Mouse (Mus musculus) limb, embryonic 10.5 days (tissue): ENCODE results near the gene Scn5a. TPM values are rescaled to one million over a fixed set of nuclear protein-coding genes. Genes with fewer than 3 reads are reported as not detected.

ENCODE experiments used
- DNase-seq: peaks from one replicate; pipeline ENCODE4 v3.0.0-alpha.2; 2017; ENCODE audit warnings: low spot score
- H3K27ac ChIP-seq: fragments of 300-500 bp; sonication (generic); 2 replicates; pipeline ENCODE4 v1.5.1; 2016; ENCODE audit warnings: mild to moderate bottlenecking
- H3K27me3 ChIP-seq: fragments of 300-500 bp; sonication (generic); 2 replicates; pipeline ENCODE4 v1.6.1; 2016; ENCODE audit warnings: low read depth, mild to moderate bottlenecking; ENCODE audit not compliant: poor library complexity, severe bottlenecking
- H3K36me3 ChIP-seq: fragments of 300-500 bp; sonication (generic); 2 replicates; pipeline ENCODE4 v1.6.1; 2016; ENCODE audit warnings: mild to moderate bottlenecking, moderate library complexity
- H3K4me1 ChIP-seq: fragments of 300-500 bp; sonication (generic); 2 replicates; pipeline ENCODE4 v1.6.1; 2016
- H3K4me3 ChIP-seq: fragments of 300-500 bp; sonication (generic); 2 replicates; pipeline ENCODE4 v1.5.1; 2016; ENCODE audit warnings: mild to moderate bottlenecking, moderate library complexity
- H3K9me3 ChIP-seq: fragments of 300-500 bp; sonication (generic); replicated peaks from 2 replicates; pipeline ENCODE4 v1.6.1; 2016; ENCODE audit warnings: mild to moderate bottlenecking
- WGBS: fragments of 180-500 bp; shearing (Covaris S2); methylation state at CpG from one replicate; pipeline ENCODE4 v1.1.7; 2016; 5-methylcytosine and 5-hydroxymethylcytosine counted together
- polyA plus RNA-seq: library from polyadenylated mRNA; unstranded; fragments of >200 nt; fragmentation: Nextera tagmentation; extraction: Ambion mirVana; gene quantifications from 2 replicates; pipeline ENCODE4 v1.2.1, GENCODE M21; 2016

The Scn5a gene
- 0.10 and 0.13 TPM in 2 replicates for polyA plus RNA-seq

GRCm38 (mm10) chr9:119578636-119579438 is at the start of gene Scn5a:
Gene Scn5a, minus strand, starts transcription at chr9:119579016.
- Histone ChIP-seq H3K4me3 (peak within 1 kb of the TSS; percentile 68), H3K27me3 (peaks cover 89% of the 10 kb centered on the region), H3K36me3 (no peaks in the 10 kb centered on the region), H3K9me3 (no peaks in the 10 kb centered on the region), H3K4me1 (peaks cover 20% of the 10 kb centered on the region), H3K27ac (peak within 1 kb of the TSS; percentile 32)
- WGBS = 1% methylated on average over 98 of the region's 99 CpGs
- peak; percentile 57 for DNase-seq

GRCm38 (mm10) chr9:119627227-119627626 is 48.4 kb upstream of the Scn5a start:
- DNase-seq = no peak
- Histone ChIP-seq H3K9me3 (no peaks in the 10 kb centered on the region), H3K27ac (no peak overlapping the region), H3K4me3 (no peak overlapping the region), H3K27me3 (0 out of 2 replicates have a peak, but pooled peaks cover 3% of the 10 kb centered on the region), H3K36me3 (no peaks in the 10 kb centered on the region), H3K4me1 (peaks cover 13% of the 10 kb centered on the region)
- 81% methylated on average over 6 of the region's 6 CpGs for WGBS

GRCm38 (mm10) chr9:119624151-119624550 is 45.3 kb upstream of the Scn5a start:
- 91% methylated on average over 4 of the region's 4 CpGs for WGBS
- Histone ChIP-seq H3K36me3 (no peaks in the 10 kb centered on the region), H3K4me1 (no peaks in the 10 kb centered on the region), H3K27me3 (no peaks in the 10 kb centered on the region), H3K9me3 (no peaks in the 10 kb centered on the region), H3K27ac (no peak overlapping the region), H3K4me3 (no peak overlapping the region)
- no peak for DNase-seq

- 82% methylated on average over 6 of the region's 6 CpGs for WGBS
- Histone ChIP-seq H3K4me1 (peaks cover 19% of the 10 kb centered on the region), H3K36me3 (no peaks in the 10 kb centered on the region), H3K4me3 (no peak overlapping the region), H3K27me3 (no peaks in the 10 kb centered on the region), H3K27ac (peak overlapping the region; percentile 46; the same call in 1 of the 2 replicates), H3K9me3 (no peaks in the 10 kb centered on the region)
- no peak for DNase-seq
Observed at GRCm38 (mm10) chr9:119614798-119615197, 36.0 kb upstream of the Scn5a start.

- no peaks in the 10 kb centered on the region for H3K9me3 ChIP-seq
Observed at GRCm38 (mm10) chr9:119610563-119611166, 31.8 kb upstream of the Scn5a start.

GRCm38 (mm10) chr9:119606906-119607305 is 28.1 kb upstream of the Scn5a start:
- Histone ChIP-seq H3K36me3 (no peaks in the 10 kb centered on the region), H3K27me3 (no peaks in the 10 kb centered on the region), H3K4me3 (no peak overlapping the region), H3K27ac (no peak overlapping the region), H3K9me3 (no peaks in the 10 kb centered on the region), H3K4me1 (peaks cover 9% of the 10 kb centered on the region)
- WGBS = 93% methylated on average over 5 of the region's 5 CpGs
- DNase-seq = no peak

More at GRCm38 (mm10) chr9:119610563-119611166, 31.8 kb upstream of the Scn5a start:
- Histone ChIP-seq H3K27ac (no peak overlapping the region), H3K4me3 (no peak overlapping the region), H3K4me1 (peaks cover 15% of the 10 kb centered on the region), H3K36me3 (no peaks in the 10 kb centered on the region), H3K27me3 (no peaks in the 10 kb centered on the region)
- no peak for DNase-seq
- WGBS = 90% methylated on average over 7 of the region's 7 CpGs

- DNase-seq = no peak
- Histone ChIP-seq H3K27ac (no peak overlapping the region), H3K4me1 (peaks cover 9% of the 10 kb centered on the region), H3K9me3 (no peaks in the 10 kb centered on the region), H3K36me3 (no peaks in the 10 kb centered on the region), H3K27me3 (no peaks in the 10 kb centered on the region), H3K4me3 (no peak overlapping the region)
- WGBS = 81% methylated on average over 8 of the region's 8 CpGs
Observed at GRCm38 (mm10) chr9:119604607-119605006, 25.8 kb upstream of the Scn5a start.

- no peak overlapping the region for H3K27ac ChIP-seq
- H3K9me3 ChIP-seq = no peaks in the 10 kb centered on the region
- 91% methylated on average over 10 of the region's 10 CpGs for WGBS
- no peak overlapping the region for H3K4me3 ChIP-seq
- no peak for DNase-seq
- H3K36me3 ChIP-seq = no peaks in the 10 kb centered on the region
- H3K4me1 ChIP-seq = no peaks in the 10 kb centered on the region
- no peaks in the 10 kb centered on the region for H3K27me3 ChIP-seq
Observed at GRCm38 (mm10) chr9:119598501-119598900, 19.7 kb upstream of the Scn5a start.

GRCm38 (mm10) chr9:119597332-119597731 is 18.5 kb upstream of the Scn5a start:
- H3K4me3 ChIP-seq = no peak overlapping the region
- no peaks in the 10 kb centered on the region for H3K36me3 ChIP-seq
- no peaks in the 10 kb centered on the region for H3K4me1 ChIP-seq
- H3K9me3 ChIP-seq = no peaks in the 10 kb centered on the region
- WGBS = 83% methylated on average over 8 of the region's 8 CpGs
- H3K27ac ChIP-seq = no peak overlapping the region
- DNase-seq = no peak
- no peaks in the 10 kb centered on the region for H3K27me3 ChIP-seq

GRCm38 (mm10) chr9:119589592-119589991 is 10.8 kb upstream of the Scn5a start:
- WGBS = 87% methylated on average over 8 of the region's 8 CpGs
- no peak for DNase-seq

GRCm38 (mm10) chr9:119588763-119589449 is 10.1 kb upstream of the Scn5a start:
- Histone ChIP-seq H3K4me3 (no peak overlapping the region; the same call in 1 of the 2 replicates), H3K4me1 (peaks cover 28% of the 10 kb centered on the region), H3K9me3 (no peaks in the 10 kb centered on the region), H3K27ac (no peak overlapping the region), H3K27me3 (peaks cover 23% of the 10 kb centered on the region), H3K36me3 (no peaks in the 10 kb centered on the region)
- DNase-seq = no peak
- WGBS = 39% methylated on average over 26 of the region's 26 CpGs

More at GRCm38 (mm10) chr9:119589592-119589991, 10.8 kb upstream of the Scn5a start:
- H3K36me3 ChIP-seq = no peaks in the 10 kb centered on the region
- peaks cover 23% of the 10 kb centered on the region for H3K27me3 ChIP-seq
- H3K9me3 ChIP-seq = no peaks in the 10 kb centered on the region
- peaks cover 28% of the 10 kb centered on the region for H3K4me1 ChIP-seq
- H3K27ac ChIP-seq = no peak overlapping the region
- H3K4me3 ChIP-seq = no peak overlapping the region

- Histone ChIP-seq H3K36me3 (no peaks in the 10 kb centered on the region), H3K27ac (no peak overlapping the region), H3K4me3 (no peak overlapping the region), H3K4me1 (peaks cover 18% of the 10 kb centered on the region), H3K27me3 (peaks cover 73% of the 10 kb centered on the region), H3K9me3 (no peaks in the 10 kb centered on the region)
- WGBS = under 1% methylated on average over 6 of the region's 6 CpGs
- peak; percentile 82 for DNase-seq
Observed at GRCm38 (mm10) chr9:119580668-119581067, 1.9 kb upstream of the Scn5a start.

GRCm38 (mm10) chr9:119580187-119580586 is 1.4 kb upstream of the Scn5a start:
- Histone ChIP-seq H3K4me1 (peaks cover 20% of the 10 kb centered on the region), H3K36me3 (no peaks in the 10 kb centered on the region), H3K4me3 (no peak overlapping the region), H3K27ac (no peak overlapping the region), H3K9me3 (no peaks in the 10 kb centered on the region), H3K27me3 (peaks cover 75% of the 10 kb centered on the region)
- DNase-seq = no peak
- WGBS = 88% methylated on average over 17 of the region's 17 CpGs
